Mouse (Mus musculus): ENCODE measurements around the gene Pou5f1. TPM values are rescaled to one million over a fixed set of nuclear protein-coding genes. Genes with fewer than 3 reads are reported as not detected.

The Pou5f1 gene
- 1 to 10 TPM; 2.1 TPM for total RNA-seq (2023)

GRCm38 (mm10) chr17:35505776-35506175, at the start of gene Pou5f1:
Gene Pou5f1, plus strand, starts transcription at chr17:35506018.

GRCm38 (mm10) chr17:35469842-35470751, 35.7 kb upstream of the Pou5f1 start, which contains the start of gene H2-Q10:
Gene H2-Q10, plus strand, starts transcription at chr17:35470089.

GRCm38 (mm10) chr17:35516652-35517500, 11.1 kb downstream of the Pou5f1 start, which contains the start of the genes Tcf19 and Cchcr1:
Gene Tcf19, minus strand, starts transcription at chr17:35516824.
Gene Cchcr1, plus strand, starts transcription at chr17:35517100.

GRCm38 (mm10) chr17:35532901-35533300, 27.1 kb downstream of the Pou5f1 start, which contains the start of gene Psors1c2:
Gene Psors1c2, plus strand, starts transcription at chr17:35533201.

GRCm38 (mm10) chr17:35551881-35552414, 46.1 kb downstream of the Pou5f1 start, which contains the start of gene Cdsn:
Gene Cdsn, plus strand, starts transcription at chr17:35552128.

Other genes with a start within 250 kb of the Pou5f1 start
- 1,000 to 10,000 TPM; 1,338 to 1,458 TPM for gene H2-D1, start 243.3 kb upstream of the Pou5f1 start, total RNA-seq (2023)
- gene H2-Q1, start 185.6 kb upstream of the Pou5f1 start, total RNA-seq (2023) = 1 to 10 TPM; 5.6 to 6.6 TPM
- 1 to 10 TPM; 6.4 to 7.1 TPM for gene H2-Q2, start 163.8 kb upstream of the Pou5f1 start, total RNA-seq (2023)
- gene H2-Q4, start 126.4 kb upstream of the Pou5f1 start, total RNA-seq (2023) = 10 to 100 TPM; 62.2 to 73.9 TPM
- gene H2-Q6, start 81.2 kb upstream of the Pou5f1 start, total RNA-seq (2023) = 10 to 100 TPM; 12.6 to 13.8 TPM
- gene H2-Q7, start 66.9 kb upstream of the Pou5f1 start, total RNA-seq (2023) = 10 to 100 TPM; 10.5 to 17.7 TPM
- gene H2-Q10, start 35.9 kb upstream of the Pou5f1 start, total RNA-seq (2023) = 10 to 100 TPM; 43.6 to 57.4 TPM
- gene Tcf19, start 10.8 kb downstream of the Pou5f1 start, total RNA-seq (2023) = 10 to 100 TPM; 33.6 to 35.3 TPM
- gene Cchcr1, start 11.1 kb downstream of the Pou5f1 start, total RNA-seq (2023) = 10 to 100 TPM; 13.6 to 15.8 TPM
- gene Psors1c2, start 27.2 kb downstream of the Pou5f1 start, total RNA-seq (2023) = not detected
- gene Cdsn, start 46.1 kb downstream of the Pou5f1 start, total RNA-seq (2023) = not detected
- not detected for gene 2300002M23Rik, start 61.4 kb downstream of the Pou5f1 start, total RNA-seq (2023)
- gene Sfta2, start 95.5 kb downstream of the Pou5f1 start, total RNA-seq (2023) = not detected
- gene Gm9573, start 120.6 kb downstream of the Pou5f1 start, total RNA-seq (2023) = not detected
- not detected for gene Mucl3, start 137.7 kb downstream of the Pou5f1 start, total RNA-seq (2023)
- 10 to 100 TPM in 1 of 2 experiments, 1 to 10 TPM in 1; 7.2 to 11.6 TPM for gene Vars2, start 161.6 kb downstream of the Pou5f1 start, total RNA-seq (2023)
- 1 to 10 TPM; 6.5 to 9.4 TPM for gene Gtf2h4, start 167.7 kb downstream of the Pou5f1 start, total RNA-seq (2023)
- under 1 TPM; 0.31 to 0.51 TPM for gene Ddr1, start 198.6 kb downstream of the Pou5f1 start, total RNA-seq (2023)

Measured in neutrophil, adult 59 days (primary cell).